Mouse (Mus musculus) heart, adult 11 months (tissue): ENCODE results near the gene Pim3.

Experiments used
- DNase-seq: peaks from one replicate; pipeline ENCODE4 v3.0.0; 2022

The Pim3 gene

GRCm38 (mm10) chr15:88883342-88883741 is 21.4 kb downstream of the Pim3 start:
- DNase-seq = peak; percentile 81

DNA sequence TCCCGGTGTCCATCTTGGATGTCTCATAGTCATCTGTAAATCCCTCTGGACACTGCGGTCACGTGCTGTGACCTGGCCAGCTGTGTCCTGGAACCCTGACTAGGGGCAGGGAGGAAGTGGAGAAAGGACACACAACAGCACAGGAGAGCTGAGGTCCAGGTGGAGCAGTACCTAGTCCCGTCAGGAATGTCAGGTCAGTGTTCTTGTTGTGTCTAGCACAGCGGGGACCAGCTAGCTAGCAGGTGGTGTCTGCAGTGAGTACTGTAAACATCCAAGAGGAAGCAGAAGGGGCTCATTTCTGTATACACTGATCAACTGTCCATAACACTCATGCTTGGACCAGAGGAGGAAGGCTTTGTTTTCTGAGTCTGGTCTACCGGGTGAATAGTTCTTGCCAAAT is 23.4 kb downstream of the Pim3 start:
- DNase-seq = peak; percentile 82

GRCm38 (mm10) chr15:88889032-88889431 is 27.0 kb downstream of the Pim3 start:
- DNase-seq = no peak

GRCm38 (mm10) chr15:88889994-88890393 is 28.0 kb downstream of the Pim3 start:
- DNase-seq = no peak

GRCm38 (mm10) chr15:88890751-88891675 is 29.0 kb downstream of the Pim3 start:
- peak; percentile 97 for DNase-seq

DNA sequence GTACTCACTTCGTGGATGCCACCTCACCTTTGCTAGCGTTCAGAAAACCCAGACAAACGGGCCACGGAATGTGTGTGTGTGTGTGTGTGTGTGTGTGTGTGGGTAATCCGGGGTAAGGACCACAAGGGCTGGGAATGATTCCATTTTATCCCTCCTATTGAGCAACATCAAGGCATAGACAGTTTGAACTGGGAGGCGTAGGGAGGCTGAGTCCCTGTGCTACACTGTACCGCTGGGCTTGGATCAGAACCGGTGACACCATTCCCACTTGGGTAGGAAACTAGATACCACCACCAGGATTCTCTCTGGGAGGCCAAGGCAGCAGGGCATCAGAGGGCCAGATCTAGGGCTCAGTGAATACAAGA is 29.7 kb downstream of the Pim3 start:
- DNase-seq = no peak

- no peak for DNase-seq
Observed at GRCm38 (mm10) chr15:88892252-88892651, 30.3 kb downstream of the Pim3 start.

GRCm38 (mm10) chr15:88892876-88893275 is 30.9 kb downstream of the Pim3 start:
- no peak for DNase-seq

DNA sequence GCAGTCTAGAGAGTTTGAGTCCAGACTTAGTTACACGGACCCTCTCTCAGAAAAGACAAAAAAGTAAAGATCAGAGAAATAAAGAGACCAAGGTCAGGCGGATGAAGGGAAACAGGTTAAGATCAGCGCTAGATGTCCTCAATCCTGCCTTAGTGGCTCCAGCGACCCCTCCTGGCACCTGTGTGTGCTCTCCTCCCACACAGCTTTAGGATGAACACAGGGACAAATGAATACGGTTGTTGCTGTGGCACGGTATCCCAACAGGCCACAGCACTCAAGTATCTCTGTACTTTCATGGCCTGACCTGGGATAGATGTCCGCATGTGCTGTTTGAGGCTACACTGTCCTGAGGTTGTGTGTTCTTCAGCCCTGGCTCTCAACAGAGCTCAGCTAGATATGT is 33.1 kb downstream of the Pim3 start:
- no peak for DNase-seq

DNA sequence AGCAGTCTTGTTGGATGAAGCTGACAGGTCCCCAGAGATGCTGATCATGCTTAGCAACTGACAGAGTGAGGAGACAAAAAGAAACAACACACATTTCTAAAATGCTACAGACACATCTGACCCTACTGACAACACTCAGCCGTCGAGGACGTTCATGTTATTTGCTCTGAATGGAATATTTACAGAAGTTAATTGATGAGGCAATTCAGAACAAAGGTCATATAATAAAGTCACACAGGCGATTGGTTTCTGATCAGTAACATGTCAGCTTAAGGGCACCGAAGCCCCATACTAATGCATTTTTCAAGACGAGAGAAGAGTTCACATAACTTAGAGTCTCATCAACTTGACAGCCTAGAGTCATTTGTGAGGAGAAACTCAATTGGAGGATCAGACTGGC is 33.9 kb downstream of the Pim3 start:
- no peak for DNase-seq

- DNase-seq = peak; percentile 70
Observed at GRCm38 (mm10) chr15:88896341-88896980, 34.5 kb downstream of the Pim3 start.

- peak; percentile 85 for DNase-seq
Observed at GRCm38 (mm10) chr15:88902200-88902875, 40.4 kb downstream of the Pim3 start.

GRCm38 (mm10) chr15:88903086-88903485 is 41.1 kb downstream of the Pim3 start:
- no peak for DNase-seq

DNA sequence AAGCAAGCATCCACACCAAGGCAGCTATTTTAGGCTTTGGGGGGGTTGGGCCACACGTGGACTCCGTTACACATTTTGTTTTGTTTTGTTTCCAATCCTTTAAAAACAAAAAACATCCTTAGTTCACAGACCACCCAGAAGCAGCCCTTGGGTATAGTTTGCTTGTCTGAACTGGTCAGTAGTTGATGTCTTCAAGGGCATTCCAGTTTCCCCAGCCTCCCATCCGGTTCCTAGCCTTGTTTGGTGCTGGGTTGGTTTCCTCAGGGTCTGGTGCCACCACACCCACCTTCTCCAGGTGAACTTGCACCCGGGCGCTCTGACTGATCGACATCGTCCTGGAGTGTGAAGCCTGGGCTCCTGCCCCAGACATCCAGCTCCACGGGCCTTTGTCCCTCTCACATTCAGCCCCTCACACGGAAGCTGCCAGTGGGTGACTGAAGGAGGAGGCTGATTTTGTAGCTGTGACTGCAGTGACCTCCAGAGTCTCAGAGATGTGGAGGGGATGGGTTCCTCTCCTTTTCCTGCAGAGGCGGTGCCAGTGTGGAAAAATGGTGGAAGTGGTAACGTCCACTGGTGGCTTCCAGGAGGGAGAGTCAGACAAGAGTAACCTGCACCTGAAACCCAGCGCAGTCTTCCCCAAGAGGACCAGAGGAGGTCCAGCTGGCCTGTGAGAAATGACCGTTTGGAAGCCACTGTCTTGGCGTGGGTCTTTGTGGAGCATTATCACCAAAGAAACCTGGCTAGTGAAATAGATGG is 42.2 kb downstream of the Pim3 start:
- peak; percentile 79 for DNase-seq

- DNase-seq = peak; percentile 16
Observed at GRCm38 (mm10) chr15:88906347-88906746, 44.4 kb downstream of the Pim3 start.

- DNase-seq = peak; percentile 82
Observed at GRCm38 (mm10) chr15:88915046-88915445, 53.1 kb downstream of the Pim3 start.
